Mouse (Mus musculus) gastrocnemius, adult 8-10 months (tissue): ENCODE data around the gene Hjurp. TPM values are rescaled to one million over a fixed set of nuclear protein-coding genes. Genes with fewer than 3 reads are reported as not detected.

Source experiments
- DNase-seq, 2 experiments: peaks; one replicate each; pipeline ENCODE4 v3.0.0; 2022; ENCODE audit warnings: low spot score in 2 of 2
- total RNA-seq, 4 experiments: library from RNA; stranded (reverse); gene quantifications; 2 replicates each; pipeline ENCODE4 v1.2.4; 2022

The Hjurp gene
- total RNA-seq, 4 experiments from 2014 or later, result 4.4 to 6.3 (median 4.7) TPM

- DNase-seq, result no peak
Observed at GRCm38 (mm10) chr1:88262255-88262654, 15.2 kb downstream of the Hjurp start.

- DNase-seq, result no peak
Observed at GRCm38 (mm10) chr1:88261706-88262105, 15.7 kb downstream of the Hjurp start.

- DNase-seq, result no peak
Observed at GRCm38 (mm10) chr1:88260604-88261377, 16.6 kb downstream of the Hjurp start.

- DNase-seq, result no peak
Observed at GRCm38 (mm10) chr1:88260114-88260513, 17.3 kb downstream of the Hjurp start.

GRCm38 (mm10) chr1:88259643-88260024 is 17.8 kb downstream of the Hjurp start:
- no peak for DNase-seq

- DNase-seq, result no peak
Observed at GRCm38 (mm10) chr1:88258881-88259642, 18.4 kb downstream of the Hjurp start.

- DNase-seq, result no peak
Observed at GRCm38 (mm10) chr1:88258361-88258760, 19.1 kb downstream of the Hjurp start.

GRCm38 (mm10) chr1:88257681-88258080 is 19.8 kb downstream of the Hjurp start:
- no peak for DNase-seq

GRCm38 (mm10) chr1:88256886-88257663 is 20.4 kb downstream of the Hjurp start:
- DNase-seq, result no peak

- DNase-seq, result no peak
Observed at GRCm38 (mm10) chr1:88255989-88256754, 21.3 kb downstream of the Hjurp start.

GRCm38 (mm10) chr1:88255466-88255857 is 22.0 kb downstream of the Hjurp start:
- DNase-seq, result no peak

GRCm38 (mm10) chr1:88254793-88255465 is 22.5 kb downstream of the Hjurp start:
- no peak for DNase-seq

GRCm38 (mm10) chr1:88253540-88253939 is 23.9 kb downstream of the Hjurp start:
- DNase-seq, result no peak

- no peak for DNase-seq
Observed at GRCm38 (mm10) chr1:88253106-88253505, 24.3 kb downstream of the Hjurp start.

- DNase-seq, result no peak
Observed at GRCm38 (mm10) chr1:88250023-88250422, 27.4 kb downstream of the Hjurp start.

- no peak for DNase-seq
Observed at GRCm38 (mm10) chr1:88249596-88249995, 27.8 kb downstream of the Hjurp start.

- DNase-seq, result no peak
Observed at GRCm38 (mm10) chr1:88248658-88249057, 28.8 kb downstream of the Hjurp start.

GRCm38 (mm10) chr1:88247660-88248059 is 29.8 kb downstream of the Hjurp start:
- no peak for DNase-seq

GRCm38 (mm10) chr1:88246386-88246785 is 31.0 kb downstream of the Hjurp start:
- no peak for DNase-seq

GRCm38 (mm10) chr1:88245881-88246280 is 31.6 kb downstream of the Hjurp start:
- no peak for DNase-seq

- DNase-seq, result no peak
Observed at GRCm38 (mm10) chr1:88243861-88244260, 33.6 kb downstream of the Hjurp start.
